Mouse (Mus musculus) stomach, embryonic 14.5 days (tissue): Measurements from ENCODE around the gene Atp4b. TPM values are rescaled to one million over a fixed set of nuclear protein-coding genes. Genes with fewer than 3 reads are reported as not detected.

Experiments used
- ATAC-seq: fragments of 200-750 bp; cut with Nextera tagmentation; 2 replicates; pipeline ENCODE4 v1.8.0; 2017; ENCODE audit warnings: low read depth, moderate TSS enrichment; ENCODE audit not compliant: insufficient number of reproducible peaks, insufficient read depth, low FRiP score
- H3K27ac ChIP-seq: fragments of 300-500 bp; sonication (generic); 2 replicates; pipeline ENCODE4 v1.5.1; 2014; ENCODE audit warnings: mild to moderate bottlenecking, low read length, moderate library complexity, mixed read lengths
- H3K27me3 ChIP-seq: fragments of 300-500 bp; sonication (generic); 2 replicates; pipeline ENCODE4 v1.6.1; 2014; ENCODE audit warnings: low read length, control low read depth, mixed read lengths; ENCODE audit not compliant: control insufficient read depth, insufficient read depth
- H3K36me3 ChIP-seq: fragments of 300-500 bp; sonication (generic); 2 replicates; pipeline ENCODE4 v1.6.1; 2014; ENCODE audit warnings: mild to moderate bottlenecking, control low read depth, low read length, moderate library complexity, mixed read lengths; ENCODE audit not compliant: control insufficient read depth, insufficient read depth
- H3K4me1 ChIP-seq: fragments of 300-500 bp; sonication (generic); 2 replicates; pipeline ENCODE4 v1.6.1; 2014; ENCODE audit warnings: low read length, control low read depth, mixed read lengths; ENCODE audit not compliant: control insufficient read depth, insufficient read depth
- H3K4me2 ChIP-seq: fragments of 300-500 bp; sonication (generic); replicated peaks from 2 replicates; pipeline ENCODE4 v1.6.1; 2014; ENCODE audit warnings: low read depth, low read length, control low read depth
- H3K4me3 ChIP-seq: fragments of 300-500 bp; sonication (generic); 2 replicates; pipeline ENCODE4 v1.5.1; 2014; ENCODE audit warnings: low read depth, low read length, control low read depth
- H3K9ac ChIP-seq: fragments of 300-500 bp; sonication (generic); replicated peaks from 2 replicates; pipeline ENCODE4 v1.6.1; 2014; ENCODE audit warnings: low read depth, mild to moderate bottlenecking, control low read depth, low read length, moderate library complexity, mixed read lengths
- H3K9me3 ChIP-seq: fragments of 300-500 bp; sonication (generic); 2 replicates; pipeline ENCODE4 v1.6.1; 2016; ENCODE audit warnings: low read depth, low read length, control low read depth; ENCODE audit not compliant: control insufficient read depth
- WGBS: fragments of 180-500 bp; shearing (Covaris S2); extraction: QIAGEN DNeasy Blood & Tissue Kit; methylation state at CpG from one replicate; pipeline ENCODE4 v1.1.7; 2014; 5-methylcytosine and 5-hydroxymethylcytosine counted together
- polyA plus RNA-seq: library from polyadenylated mRNA; unstranded; fragments of >200 nt; fragmentation: Nextera tagmentation; extraction: Ambion mirVana; gene quantifications from 2 replicates; pipeline ENCODE4 v1.2.1, GENCODE M21; 2014

The Atp4b gene
- polyA plus RNA-seq, 1 experiment from 2014 or later, result 16.7 TPM

- H3K36me3 ChIP-seq, result no peaks in the 10 kb centered on the region
- H3K4me2 ChIP-seq, result no peak within 1 kb of the TSS
- no peaks in the 10 kb centered on the region for H3K9me3 ChIP-seq
- H3K27ac ChIP-seq, result no peak within 1 kb of the TSS
- WGBS, result 88% methylated on average over 5 of the region's 5 CpGs
- no peak within 1 kb of the TSS for H3K9ac ChIP-seq
- no peak for ATAC-seq
- H3K4me1 ChIP-seq, result no peaks in the 10 kb centered on the region
- H3K27me3 ChIP-seq, result no peaks in the 10 kb centered on the region
- no peak within 1 kb of the TSS for H3K4me3 ChIP-seq
Observed at GRCm38 (mm10) chr8:13404666-13405131, 8.1 kb upstream of the Atp4b start, which contains the start of gene Grk1. TSS of gene Grk1 (plus strand) at chr8:13405081.

GRCm38 (mm10) chr8:13403517-13403916 is 6.9 kb upstream of the Atp4b start:
- Histone ChIP-seq H3K27me3 (no peaks in the 10 kb centered on the region), H3K9me3 (no peaks in the 10 kb centered on the region), H3K27ac (no peak overlapping the region), H3K36me3 (no peaks in the 10 kb centered on the region), H3K4me1 (no peaks in the 10 kb centered on the region), H3K4me2 (no peak overlapping the region), H3K4me3 (no peak overlapping the region), H3K9ac (no peak overlapping the region)
- peak; percentile 74 for ATAC-seq
- 45% methylated on average over 6 of the region's 6 CpGs for WGBS

GRCm38 (mm10) chr8:13393869-13394268 is 2.8 kb downstream of the Atp4b start:
- Histone ChIP-seq H3K27ac (no peak overlapping the region), H3K9me3 (no peaks in the 10 kb centered on the region), H3K4me2 (no peak overlapping the region), H3K27me3 (no peaks in the 10 kb centered on the region), H3K4me1 (no peaks in the 10 kb centered on the region), H3K9ac (no peak overlapping the region), H3K4me3 (no peak overlapping the region), H3K36me3 (no peaks in the 10 kb centered on the region)
- WGBS, result 88% methylated on average over 7 of the region's 7 CpGs
- ATAC-seq, result no peak

- H3K4me3 ChIP-seq, result no peak overlapping the region
- H3K27ac ChIP-seq, result no peak overlapping the region
- WGBS, result 80% methylated on average over 2 of the region's 2 CpGs
- H3K27me3 ChIP-seq, result no peaks in the 10 kb centered on the region
- H3K36me3 ChIP-seq, result no peaks in the 10 kb centered on the region
- no peak overlapping the region for H3K4me2 ChIP-seq
- H3K9ac ChIP-seq, result no peak overlapping the region
- no peaks in the 10 kb centered on the region for H3K9me3 ChIP-seq
- H3K4me1 ChIP-seq, result no peaks in the 10 kb centered on the region
- ATAC-seq, result no peak
Observed at GRCm38 (mm10) chr8:13388744-13389143, 7.9 kb downstream of the Atp4b start.

- H3K9ac ChIP-seq, result no peak overlapping the region
- ATAC-seq, result no peak
- no peak overlapping the region for H3K4me3 ChIP-seq
- no peaks in the 10 kb centered on the region for H3K9me3 ChIP-seq
- H3K4me1 ChIP-seq, result no peaks in the 10 kb centered on the region
- 78% methylated on average over 8 of the region's 8 CpGs for WGBS
- H3K4me2 ChIP-seq, result no peak overlapping the region
- no peaks in the 10 kb centered on the region for H3K36me3 ChIP-seq
- no peaks in the 10 kb centered on the region for H3K27me3 ChIP-seq
- no peak overlapping the region for H3K27ac ChIP-seq
Observed at GRCm38 (mm10) chr8:13387728-13388127, 8.9 kb downstream of the Atp4b start.

- no peaks in the 10 kb centered on the region for H3K4me1 ChIP-seq
- WGBS, result 72% methylated on average over 13 of the region's 13 CpGs
- H3K4me2 ChIP-seq, result no peak overlapping the region
- no peaks in the 10 kb centered on the region for H3K9me3 ChIP-seq
- no peaks in the 10 kb centered on the region for H3K36me3 ChIP-seq
- no peak overlapping the region for H3K9ac ChIP-seq
- no peak for ATAC-seq
- H3K27ac ChIP-seq, result no peak overlapping the region
- no peaks in the 10 kb centered on the region for H3K27me3 ChIP-seq
- no peak overlapping the region for H3K4me3 ChIP-seq
Observed at GRCm38 (mm10) chr8:13386366-13386765, 10.3 kb downstream of the Atp4b start.

- Histone ChIP-seq H3K27me3 (no peaks in the 10 kb centered on the region), H3K4me1 (no peaks in the 10 kb centered on the region), H3K27ac (no peak overlapping the region), H3K4me2 (no peak overlapping the region), H3K4me3 (no peak overlapping the region), H3K9ac (no peak overlapping the region), H3K9me3 (no peaks in the 10 kb centered on the region), H3K36me3 (peaks cover 16% of the 10 kb centered on the region)
- no peak for ATAC-seq
- WGBS, result 92% methylated on average over 4 of the region's 4 CpGs
Observed at GRCm38 (mm10) chr8:13382999-13383398, 13.6 kb downstream of the Atp4b start.

- Histone ChIP-seq H3K27me3 (no peaks in the 10 kb centered on the region), H3K4me3 (no peak overlapping the region), H3K27ac (no peak overlapping the region), H3K4me2 (no peak overlapping the region), H3K9ac (no peak overlapping the region), H3K36me3 (peaks cover 16% of the 10 kb centered on the region), H3K4me1 (no peaks in the 10 kb centered on the region), H3K9me3 (no peaks in the 10 kb centered on the region)
- no peak for ATAC-seq
- WGBS, result 87% methylated on average over 3 of the region's 3 CpGs
Observed at GRCm38 (mm10) chr8:13382536-13382935, 14.1 kb downstream of the Atp4b start.

- no peak for ATAC-seq
Observed at GRCm38 (mm10) chr8:13381630-13382029, 15.0 kb downstream of the Atp4b start.

More at GRCm38 (mm10) chr8:13381630-13382029, 15.0 kb downstream of the Atp4b start:
- H3K4me1 ChIP-seq, result no peaks in the 10 kb centered on the region
- no peak overlapping the region for H3K27ac ChIP-seq
- H3K9me3 ChIP-seq, result no peaks in the 10 kb centered on the region
- H3K36me3 ChIP-seq, result peaks cover 19% of the 10 kb centered on the region
- 87% methylated on average over 7 of the region's 7 CpGs for WGBS
- H3K4me2 ChIP-seq, result no peak overlapping the region
- H3K4me3 ChIP-seq, result no peak overlapping the region
- no peaks in the 10 kb centered on the region for H3K27me3 ChIP-seq
- H3K9ac ChIP-seq, result no peak overlapping the region
